Mouse (Mus musculus) fat pad, adult 2 months (tissue): Measurements from ENCODE around the gene Tanc2.

ENCODE experiments used
- DNase-seq: peaks from one replicate; pipeline ENCODE4 v3.0.0-alpha.2; 2011; ENCODE audit warnings: low read depth, low spot score; ENCODE audit errors: extremely low read depth

Gene Tanc2

DNA sequence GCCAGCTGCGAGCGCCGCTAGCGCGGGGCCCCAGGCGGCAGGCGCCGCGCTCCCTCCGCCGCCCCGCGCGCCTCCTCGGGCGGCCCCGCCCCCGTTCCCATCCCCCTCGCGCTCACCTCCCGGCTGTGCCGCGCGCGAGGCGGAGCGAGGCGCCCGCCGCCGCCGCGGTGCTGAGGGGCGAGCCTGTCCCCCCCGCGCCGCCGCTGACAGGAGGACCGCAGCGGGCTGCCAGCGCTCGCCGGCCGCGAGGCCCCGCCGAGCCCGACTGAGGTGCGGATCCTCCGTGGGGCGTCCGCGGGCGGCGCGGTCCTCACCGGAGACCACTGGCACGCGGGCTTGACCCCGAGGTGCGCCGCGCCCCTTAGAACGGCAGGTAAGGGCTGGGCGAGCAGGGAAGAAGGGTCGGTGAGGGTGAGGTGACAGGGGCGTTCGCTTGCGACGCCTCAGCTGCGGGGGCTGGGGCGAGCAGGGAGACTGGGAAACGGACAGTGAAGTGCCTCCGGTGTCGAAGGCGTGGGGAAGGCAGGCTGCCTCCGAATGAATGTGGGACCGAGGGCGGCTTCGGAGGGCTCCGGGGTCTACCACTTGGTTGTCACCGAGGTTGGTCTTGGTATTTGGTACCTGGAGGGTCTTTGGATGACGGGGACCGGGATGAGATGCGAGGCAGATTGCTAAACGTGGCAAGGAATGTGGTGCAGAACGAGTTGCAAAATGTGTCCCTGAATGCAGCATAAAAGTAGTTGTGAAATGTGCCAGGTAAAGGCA lies at the start of gene Tanc2:
TSS of gene Tanc2 (plus strand) at position 110 of the 765 bp plus-strand sequence.
- DNase-seq: no peak

DNA sequence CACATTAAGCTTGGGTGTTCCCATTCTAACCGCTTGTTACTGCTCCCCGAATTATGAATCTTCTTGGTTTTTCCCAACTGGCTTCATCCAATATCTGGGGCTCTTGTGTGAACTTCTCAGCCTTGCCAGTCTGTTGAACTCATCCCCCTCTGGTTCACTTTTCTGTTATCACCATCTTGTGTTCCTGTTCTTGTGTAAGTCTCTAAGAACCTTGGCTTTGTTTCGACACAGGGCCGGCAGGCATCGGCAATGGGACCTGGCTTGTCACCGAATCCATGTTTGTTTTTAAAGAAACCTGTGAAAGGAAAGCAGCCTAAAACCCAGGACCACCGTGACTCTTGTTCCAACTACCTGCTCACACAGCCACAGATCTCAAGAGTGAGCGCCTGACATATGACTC lies 49.0 kb upstream of the Tanc2 start:
- DNase-seq: peak; percentile 62

DNA sequence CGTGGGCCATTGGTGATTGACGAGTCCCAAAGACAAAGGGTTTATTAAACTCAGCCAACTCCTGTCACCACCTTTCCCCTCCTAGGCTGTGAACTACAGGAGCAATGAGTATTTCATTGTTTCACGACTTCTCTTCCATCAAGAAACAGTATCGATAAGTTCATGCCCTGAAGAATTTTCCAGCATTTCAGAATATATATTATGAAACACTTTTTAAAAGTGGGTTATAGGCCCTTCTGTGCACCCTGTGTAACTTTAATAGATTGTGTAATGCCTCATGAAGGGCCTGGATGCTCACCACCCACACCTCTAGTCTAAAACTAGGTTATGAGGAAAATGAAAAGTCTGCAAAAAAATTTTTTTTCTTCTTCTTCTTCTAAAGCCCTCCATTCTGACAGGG lies 48.4 kb upstream of the Tanc2 start:
- peak; percentile 74 for DNase-seq

DNA sequence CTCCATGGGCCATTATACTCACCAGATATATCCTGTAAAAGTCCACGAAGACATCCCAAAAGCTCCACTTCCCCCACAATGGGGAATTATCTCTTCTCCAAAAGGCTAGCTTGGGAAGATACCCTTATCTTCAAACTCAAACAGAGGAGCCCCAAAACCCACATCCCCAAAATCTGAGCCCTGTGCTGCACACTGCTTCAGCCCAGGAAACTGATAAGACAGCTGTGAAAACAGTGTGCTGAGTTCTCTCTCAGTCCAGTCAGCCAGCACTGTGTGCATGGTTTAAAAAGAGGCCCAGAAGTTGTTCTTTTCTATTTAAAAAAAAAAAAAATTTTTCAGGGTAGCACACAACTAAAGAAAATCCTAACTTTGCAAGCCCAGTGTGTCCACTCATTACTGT lies 47.7 kb upstream of the Tanc2 start:
- no peak for DNase-seq

DNA sequence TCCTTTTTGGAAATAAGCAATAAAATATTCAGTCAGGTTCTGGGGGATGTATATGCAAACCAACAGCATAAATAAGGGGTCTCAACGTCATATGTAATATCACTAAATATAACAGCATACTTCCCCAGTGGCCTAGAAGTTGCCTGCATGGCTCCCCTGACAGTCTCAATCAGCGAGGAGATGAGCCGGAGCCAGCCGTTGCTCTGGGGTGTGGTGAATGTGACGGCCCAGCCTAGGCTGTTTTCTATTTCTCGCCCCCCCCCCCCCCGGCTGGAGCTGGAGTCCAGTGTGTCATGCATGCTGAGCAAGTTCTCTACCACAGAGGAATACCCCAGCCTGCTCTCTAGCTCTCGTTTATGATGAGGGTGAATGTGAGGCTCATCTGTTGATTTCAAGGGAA lies 44.0 kb upstream of the Tanc2 start:
- no peak for DNase-seq

DNA sequence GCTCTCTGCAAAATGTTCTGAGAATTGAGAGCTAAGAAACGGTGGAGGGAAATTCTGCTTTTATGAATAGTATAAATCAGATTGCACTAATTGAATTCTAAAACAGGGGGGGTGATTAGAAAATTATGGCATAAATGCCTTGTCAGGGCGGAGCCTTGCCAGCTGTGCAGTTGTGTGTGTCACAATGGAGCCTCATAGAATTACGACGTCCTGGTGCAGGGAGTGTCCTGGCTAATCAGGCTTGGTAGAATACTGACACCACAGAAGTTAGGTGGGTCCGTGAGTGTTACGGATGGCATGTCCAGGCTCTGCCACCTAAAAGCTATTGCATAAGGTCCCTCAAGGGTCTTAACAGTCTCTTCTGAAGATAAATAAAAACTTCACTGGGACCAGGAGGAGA lies 43.4 kb upstream of the Tanc2 start:
- DNase-seq: no peak

DNA sequence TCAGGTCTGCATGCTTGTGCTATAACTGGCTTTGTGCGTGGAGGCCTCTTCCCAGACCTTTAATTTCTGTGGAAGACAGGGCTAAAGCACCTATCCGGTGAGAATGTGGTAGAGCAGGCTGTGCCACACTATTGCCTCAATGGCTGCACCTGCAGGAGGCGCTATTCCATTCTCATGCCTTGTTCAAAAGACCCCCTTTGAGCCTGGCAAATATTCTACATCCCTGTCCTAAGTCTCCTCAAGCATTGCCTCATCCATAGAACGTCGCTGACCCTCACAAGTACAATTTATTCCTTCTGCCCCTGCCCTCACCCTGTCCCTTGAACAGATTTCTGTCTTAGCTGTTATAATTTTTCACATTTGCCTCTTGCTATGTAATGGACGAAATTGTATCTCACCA lies 41.4 kb upstream of the Tanc2 start:
- no peak for DNase-seq

DNA sequence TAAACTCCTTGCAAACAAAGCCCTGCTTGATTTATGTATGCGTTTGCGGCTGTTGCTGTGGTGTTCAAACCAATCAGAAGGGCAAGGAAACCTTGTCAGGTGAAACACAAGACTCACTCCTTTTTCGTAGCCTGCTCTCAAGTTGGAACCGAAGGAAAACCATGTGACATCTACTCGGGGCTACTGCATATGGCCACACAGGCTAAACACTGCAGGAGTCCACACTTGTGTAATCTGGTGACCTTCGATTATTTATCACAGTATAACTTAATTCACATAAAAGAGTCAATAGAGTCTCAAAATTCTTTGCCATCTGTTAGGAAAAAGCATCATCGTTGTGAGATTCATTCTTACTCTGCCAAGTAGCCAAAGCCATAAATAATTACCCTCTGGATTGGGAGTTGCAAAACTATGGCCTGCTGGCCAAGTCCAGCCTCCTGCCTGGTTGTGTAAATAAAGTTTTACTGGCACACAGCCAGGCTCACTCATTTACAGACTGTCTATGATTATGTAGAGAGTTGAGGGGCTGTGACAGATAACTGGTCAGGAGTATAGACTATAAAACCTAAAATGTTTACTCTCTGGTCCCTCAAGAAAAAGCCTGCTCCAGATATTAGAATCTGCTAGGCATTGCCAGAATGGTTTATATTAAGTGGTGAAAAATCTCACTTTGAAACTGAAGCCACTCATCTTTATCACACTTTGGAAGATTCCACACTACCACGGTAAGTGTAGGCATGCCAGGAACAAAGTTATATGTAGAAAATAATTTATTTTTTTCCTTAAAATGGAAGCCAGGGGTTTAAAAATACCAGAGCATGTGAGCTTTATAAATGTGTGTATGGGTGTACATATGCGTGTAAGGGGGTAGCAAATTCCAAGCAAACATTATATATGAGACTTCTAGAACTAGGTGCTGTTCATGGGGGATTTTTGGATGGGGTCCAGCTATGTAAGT lies 40.3 kb upstream of the Tanc2 start:
- peak; percentile 76 for DNase-seq

DNA sequence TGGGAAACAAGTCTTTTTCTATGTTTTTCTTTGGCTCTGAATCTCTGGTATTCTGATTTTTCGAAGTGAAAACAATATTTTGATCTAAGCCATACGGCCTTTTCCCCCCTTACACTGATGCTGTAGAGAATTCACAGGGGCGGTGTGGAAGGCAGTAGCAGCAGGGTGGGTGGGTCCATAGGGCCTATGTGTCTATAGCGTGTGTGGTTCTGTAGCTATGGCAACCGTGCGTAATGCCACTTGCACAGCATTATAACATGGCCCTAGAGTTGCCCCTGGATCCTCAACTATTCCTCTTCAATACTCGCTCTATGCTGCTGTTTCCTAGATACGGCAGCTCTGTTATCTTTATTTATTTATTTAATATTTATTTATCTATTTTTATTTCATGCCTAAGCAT lies 32.5 kb upstream of the Tanc2 start:
- no peak for DNase-seq

DNA sequence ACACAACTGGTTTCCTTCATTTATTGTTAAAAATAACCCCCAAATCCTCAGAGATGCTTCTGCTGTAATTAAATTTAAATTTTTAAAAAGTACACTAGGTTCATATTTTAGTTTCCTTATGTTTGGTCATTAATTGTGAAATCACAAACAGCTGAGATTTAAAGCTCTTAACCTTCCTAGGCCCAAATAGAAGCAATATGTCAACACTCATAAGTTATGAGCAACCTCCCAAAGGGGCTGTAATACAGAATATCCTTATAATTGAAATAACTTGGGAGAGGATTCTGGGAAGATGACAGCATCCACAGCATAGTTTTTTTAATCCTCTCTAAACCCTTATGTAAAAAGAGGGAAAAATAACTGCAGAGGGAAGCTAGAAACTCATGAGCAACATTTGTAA lies 31.7 kb upstream of the Tanc2 start:
- no peak for DNase-seq

DNA sequence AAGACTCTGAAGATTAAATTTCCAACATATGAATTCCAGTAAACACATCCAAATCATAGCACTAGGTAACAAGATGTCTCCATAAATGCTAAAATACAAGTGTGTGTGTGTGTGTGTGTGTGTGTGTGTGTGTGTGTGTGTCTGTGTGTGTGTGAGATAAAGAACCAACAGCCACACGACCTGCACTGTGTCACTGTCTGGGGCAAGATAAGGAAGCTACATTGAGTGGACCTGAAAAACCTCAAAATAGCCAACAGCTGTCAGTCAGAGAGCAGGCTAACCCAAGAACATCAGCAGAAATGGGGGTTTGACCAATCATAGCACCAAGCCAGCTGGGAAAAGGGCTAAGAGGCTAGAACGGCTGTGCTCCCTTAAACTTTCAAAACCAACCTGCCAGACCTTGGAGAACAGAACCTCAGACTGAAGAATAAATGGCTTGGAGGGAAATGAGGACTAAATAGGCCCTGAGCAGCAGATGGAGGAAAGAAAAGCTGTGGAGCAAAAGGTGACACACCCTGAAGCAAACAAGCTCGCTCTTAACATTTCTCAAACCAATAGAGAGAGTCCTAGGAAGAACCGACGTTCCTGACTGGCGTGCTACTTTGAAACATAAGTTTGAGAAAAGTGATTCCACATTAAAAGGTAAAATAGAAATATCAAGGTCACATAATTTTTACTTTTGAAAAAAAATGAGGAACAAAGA lies 30.8 kb upstream of the Tanc2 start:
- no peak for DNase-seq

DNA sequence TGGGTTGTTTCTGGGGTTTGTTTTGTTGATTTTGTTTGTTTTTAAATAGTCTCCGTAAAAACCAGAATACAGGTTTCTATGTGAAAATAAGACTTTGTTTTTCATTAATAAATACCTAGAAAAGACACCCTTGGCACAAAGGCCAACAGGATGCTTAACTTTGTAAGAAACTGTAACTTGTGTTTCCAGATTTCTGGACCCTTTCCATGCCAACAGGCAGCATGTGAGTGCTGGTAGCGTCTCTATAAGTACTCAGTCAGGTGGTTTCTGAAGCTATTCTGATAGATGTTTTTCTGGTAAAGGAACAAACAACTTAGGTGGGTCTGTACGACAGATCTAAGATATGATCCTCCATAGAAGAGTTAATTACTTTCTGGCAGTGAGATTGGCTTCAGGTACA lies 26.2 kb upstream of the Tanc2 start:
- no peak for DNase-seq

DNA sequence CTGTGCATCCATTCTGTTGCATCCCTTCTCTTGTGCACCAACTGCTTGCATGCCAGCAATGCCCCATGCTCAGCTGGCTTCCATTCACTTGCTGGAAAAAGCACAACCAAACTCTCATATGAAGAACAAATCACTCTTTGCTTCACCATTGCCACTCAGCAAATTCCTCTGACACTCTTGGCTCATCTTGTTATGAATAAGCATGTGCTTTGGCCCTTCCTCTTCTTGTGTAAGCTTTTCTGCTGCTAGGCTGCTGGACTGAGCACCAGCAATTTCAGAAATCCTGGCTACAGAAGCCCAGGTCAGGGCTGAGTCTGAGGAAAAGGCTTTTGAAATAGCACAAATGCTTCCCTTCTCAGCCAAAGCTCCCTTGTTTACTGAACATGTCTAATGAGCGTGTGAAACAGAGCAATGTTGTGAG lies 22.6 kb upstream of the Tanc2 start:
- DNase-seq: no peak

DNA sequence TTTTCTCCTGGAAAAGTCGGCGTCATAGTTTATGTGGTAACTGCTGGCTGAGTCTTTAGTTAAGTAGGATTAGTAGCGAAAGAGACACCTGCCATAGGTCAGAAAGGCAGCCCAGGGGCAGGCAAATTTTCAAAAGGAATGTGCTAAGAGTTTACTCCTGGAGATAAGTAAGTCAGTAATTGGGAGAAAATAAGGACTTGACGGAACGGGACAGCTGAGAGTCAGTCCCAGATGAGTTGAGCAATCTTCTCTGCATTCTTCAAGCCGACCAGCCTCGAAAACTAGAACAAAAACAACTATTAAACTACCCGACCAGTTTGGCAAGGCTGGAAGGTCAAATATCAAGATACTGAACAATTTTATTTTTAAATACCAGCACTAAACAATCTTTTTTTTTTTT lies 17.8 kb upstream of the Tanc2 start:
- peak; percentile 45 for DNase-seq

DNA sequence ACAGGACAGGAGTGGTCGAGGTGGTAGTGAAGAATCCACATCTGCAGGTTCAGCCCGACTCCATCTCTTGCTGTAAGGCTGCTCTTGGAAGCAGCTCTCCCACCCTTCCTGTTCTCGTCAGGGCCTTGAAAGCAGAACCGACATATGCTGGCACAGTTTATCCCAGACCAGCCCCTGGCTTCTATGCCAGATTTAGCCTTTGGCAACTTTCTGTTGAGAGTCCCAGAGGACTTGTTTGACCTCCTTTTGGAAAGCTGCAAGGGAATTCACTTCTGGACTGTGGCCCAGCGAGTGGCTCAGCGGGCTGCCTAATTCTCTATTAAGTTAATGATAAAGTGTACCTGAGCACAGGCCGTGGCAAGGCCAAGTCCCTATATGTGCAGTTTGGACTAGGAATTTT lies 15.5 kb upstream of the Tanc2 start:
- DNase-seq: no peak

DNA sequence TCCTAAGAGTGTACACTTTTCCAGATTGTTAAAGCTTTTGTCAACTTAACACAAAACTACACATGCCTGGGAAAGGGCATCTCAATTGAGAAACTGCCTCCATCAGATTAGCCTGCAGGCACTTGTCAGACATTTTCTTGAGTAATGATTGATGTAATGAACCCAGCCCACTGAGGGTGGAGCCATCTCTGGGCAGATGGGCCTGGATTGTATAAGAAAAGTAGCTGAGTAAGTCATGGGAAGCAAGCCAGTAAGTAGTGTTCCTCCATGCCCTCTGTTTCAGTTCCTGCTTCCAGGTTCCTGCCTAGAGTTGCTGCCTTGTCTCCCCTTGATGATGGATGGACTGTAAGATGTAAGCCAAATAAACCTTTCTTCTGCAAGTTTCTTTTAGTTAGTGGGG lies 12.6 kb upstream of the Tanc2 start:
- no peak for DNase-seq

DNA sequence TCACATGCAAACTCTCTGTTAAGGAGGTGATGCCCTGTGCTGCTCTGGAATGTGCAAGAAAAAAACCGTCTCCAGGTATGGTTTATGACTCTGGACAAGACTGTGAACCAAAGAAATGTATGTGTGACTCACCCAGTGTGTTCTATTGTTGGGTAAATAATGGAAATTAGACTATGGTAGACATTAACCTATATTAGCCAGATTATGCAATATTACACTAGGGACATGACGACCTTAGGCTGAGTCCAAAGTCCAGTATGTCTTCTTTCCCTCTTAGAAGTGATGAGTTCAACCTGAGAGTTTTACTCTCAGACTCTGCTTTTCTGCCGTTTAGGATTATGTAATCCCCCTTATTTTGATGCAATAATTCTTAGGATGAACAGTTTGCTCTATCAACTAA lies 7.8 kb upstream of the Tanc2 start:
- DNase-seq: no peak

DNA sequence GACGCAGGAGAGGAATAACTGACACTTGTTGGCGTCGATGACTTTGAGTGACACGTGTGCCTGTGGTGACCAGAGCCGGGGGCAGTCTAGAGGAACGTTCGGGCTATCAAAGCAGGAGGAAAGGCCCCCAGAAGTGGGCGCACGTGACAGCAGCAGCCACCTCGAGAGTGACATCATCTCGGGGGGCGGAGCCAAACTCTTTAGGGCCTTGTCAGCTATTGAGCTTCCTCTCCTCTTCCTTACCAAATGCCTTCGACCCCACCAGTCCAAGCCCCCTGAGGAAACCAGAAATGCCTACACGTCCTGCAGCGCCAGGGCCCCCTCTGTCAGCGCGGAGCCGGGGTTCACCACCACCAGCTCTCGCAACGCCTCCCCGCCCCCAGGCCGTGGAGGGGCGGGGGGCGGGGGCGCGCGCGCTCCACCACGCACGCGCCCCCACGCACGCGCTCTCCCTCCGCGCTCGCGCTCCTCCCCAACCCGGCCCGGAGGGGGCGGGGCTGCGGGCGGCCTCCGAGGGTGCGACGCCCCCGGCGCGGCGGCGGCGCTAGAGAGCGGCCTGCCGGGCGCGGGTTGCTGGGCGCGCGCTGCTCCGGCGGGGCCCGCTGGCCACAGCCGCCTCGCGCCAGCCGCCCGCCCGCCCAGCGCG lies 432 bp upstream of the Tanc2 start:
- no peak for DNase-seq

DNA sequence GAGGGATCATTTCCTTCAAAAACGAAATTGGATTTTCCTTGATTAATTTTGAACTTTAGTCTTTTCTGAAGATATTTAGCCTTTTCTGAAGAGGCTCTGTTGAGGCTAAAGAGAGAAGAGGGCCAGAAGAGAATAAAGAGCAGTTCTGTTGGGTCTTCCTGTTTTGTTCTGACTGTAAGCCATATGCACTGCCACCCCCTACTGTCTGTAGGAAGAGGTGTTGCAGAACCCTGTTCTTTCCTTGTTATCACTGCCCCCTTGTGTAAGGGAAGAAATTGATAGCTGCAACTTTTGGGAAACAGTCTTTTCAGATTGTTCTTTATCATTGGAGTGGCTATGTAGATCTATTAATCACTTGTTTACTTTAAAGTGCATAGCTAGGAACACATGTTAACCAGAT lies 2.1 kb downstream of the Tanc2 start:
- no peak for DNase-seq

DNA sequence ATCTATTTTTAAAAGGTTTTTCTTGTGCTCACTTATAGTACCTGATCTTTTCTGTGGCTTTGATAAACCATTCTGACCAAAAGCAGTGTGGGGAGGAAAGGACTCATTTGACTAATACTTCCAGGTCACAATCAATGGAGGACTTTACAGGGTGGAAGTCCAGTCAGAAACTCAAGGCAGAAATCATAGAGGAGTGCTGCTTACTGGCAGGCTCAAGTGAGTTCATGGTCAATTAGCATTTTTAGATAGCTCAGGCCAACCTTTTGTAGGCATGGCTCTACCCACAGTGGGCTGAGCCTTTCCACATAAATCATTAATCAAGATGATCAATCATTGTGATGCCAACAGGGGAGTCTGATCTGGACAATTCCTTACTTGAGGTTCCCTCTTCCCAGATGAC lies 12.4 kb downstream of the Tanc2 start:
- DNase-seq: no peak

DNA sequence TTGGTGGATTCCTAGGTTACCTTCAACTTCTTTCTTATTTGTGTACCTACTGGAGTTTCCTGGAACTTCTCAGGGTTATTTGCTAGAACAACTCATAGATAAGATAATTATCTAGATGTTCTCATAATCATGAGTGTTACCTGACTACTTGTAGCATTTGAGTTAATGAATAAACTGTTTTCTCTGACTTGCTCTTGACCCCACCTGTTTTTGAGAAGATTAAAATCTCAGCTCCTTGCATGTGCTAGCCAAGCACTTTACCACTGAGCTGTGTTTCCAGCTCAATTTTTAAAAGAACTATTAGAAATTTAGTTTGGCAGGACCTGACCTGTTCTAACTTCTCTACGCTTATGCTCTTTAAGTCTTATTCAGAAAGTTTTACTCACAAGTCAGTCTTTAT lies 36.4 kb downstream of the Tanc2 start:
- no peak for DNase-seq
